Mouse (Mus musculus) embryonic facial prominence, embryonic 14.5 days (tissue): ENCODE results near the gene Mreg. TPM values are rescaled to one million over a fixed set of nuclear protein-coding genes. Genes with fewer than 3 reads are reported as not detected.

Source experiments
- ATAC-seq: fragments of 200-750 bp; cut with Nextera tagmentation; 2 replicates; pipeline ENCODE4 v1.8.0; 2017; ENCODE audit warnings: low read depth, moderate number of reproducible peaks, moderate TSS enrichment
- DNase-seq: peaks from one replicate; pipeline ENCODE4 v3.0.0-alpha.2; 2015; ENCODE audit warnings: low spot score
- H3K27ac ChIP-seq: fragments of 300-500 bp; sonication (generic); replicated peaks from 2 replicates; pipeline ENCODE4 v1.5.1; 2014; ENCODE audit warnings: low read depth, mild to moderate bottlenecking, low read length, moderate library complexity
- H3K27me3 ChIP-seq: fragments of 300-500 bp; sonication (generic); replicated peaks from 2 replicates; pipeline ENCODE4 v1.6.1; 2014; ENCODE audit warnings: low read length; ENCODE audit not compliant: control insufficient read depth, insufficient read depth
- H3K36me3 ChIP-seq: fragments of 300-500 bp; sonication (generic); 2 replicates; pipeline ENCODE4 v1.6.1; 2014; ENCODE audit warnings: low read length, mixed read lengths; ENCODE audit not compliant: control insufficient read depth, insufficient read depth
- H3K4me1 ChIP-seq: fragments of 300-500 bp; sonication (generic); 2 replicates; pipeline ENCODE4 v1.6.1; 2014; ENCODE audit warnings: antibody characterized with exemption, low read length; ENCODE audit not compliant: control insufficient read depth, insufficient read depth
- H3K4me2 ChIP-seq: fragments of 300-500 bp; sonication (generic); 2 replicates; pipeline ENCODE4 v1.6.1; 2014; ENCODE audit warnings: low read depth, mild to moderate bottlenecking, low read length, moderate library complexity, mixed read lengths
- H3K4me3 ChIP-seq: fragments of 300-500 bp; sonication (generic); 2 replicates; pipeline ENCODE4 v1.5.1; 2014; ENCODE audit warnings: low read depth, mild to moderate bottlenecking, low read length
- H3K9ac ChIP-seq: fragments of 300-500 bp; sonication (generic); 2 replicates; pipeline ENCODE4 v1.6.1; 2014; ENCODE audit warnings: low read depth, mild to moderate bottlenecking, low read length, moderate library complexity, mixed read lengths
- H3K9me3 ChIP-seq: fragments of 300-500 bp; sonication (generic); 2 replicates; pipeline ENCODE4 v1.6.1; 2016; ENCODE audit warnings: low read length; ENCODE audit not compliant: control insufficient read depth
- WGBS: fragments of 180-500 bp; shearing (Covaris S2); extraction: QIAGEN DNeasy Blood & Tissue Kit; methylation state at CpG from one replicate; pipeline ENCODE4 v1.1.7; 2014; 5-methylcytosine and 5-hydroxymethylcytosine counted together
- polyA plus RNA-seq: library from polyadenylated mRNA; unstranded; fragments of >200 nt; fragmentation: Nextera tagmentation; extraction: Ambion mirVana; gene quantifications from 2 replicates; pipeline ENCODE4 v1.2.1, GENCODE M21; 2014

The Mreg gene
- polyA plus RNA-seq: 5.9 and 7.6 TPM in 2 replicates

DNA sequence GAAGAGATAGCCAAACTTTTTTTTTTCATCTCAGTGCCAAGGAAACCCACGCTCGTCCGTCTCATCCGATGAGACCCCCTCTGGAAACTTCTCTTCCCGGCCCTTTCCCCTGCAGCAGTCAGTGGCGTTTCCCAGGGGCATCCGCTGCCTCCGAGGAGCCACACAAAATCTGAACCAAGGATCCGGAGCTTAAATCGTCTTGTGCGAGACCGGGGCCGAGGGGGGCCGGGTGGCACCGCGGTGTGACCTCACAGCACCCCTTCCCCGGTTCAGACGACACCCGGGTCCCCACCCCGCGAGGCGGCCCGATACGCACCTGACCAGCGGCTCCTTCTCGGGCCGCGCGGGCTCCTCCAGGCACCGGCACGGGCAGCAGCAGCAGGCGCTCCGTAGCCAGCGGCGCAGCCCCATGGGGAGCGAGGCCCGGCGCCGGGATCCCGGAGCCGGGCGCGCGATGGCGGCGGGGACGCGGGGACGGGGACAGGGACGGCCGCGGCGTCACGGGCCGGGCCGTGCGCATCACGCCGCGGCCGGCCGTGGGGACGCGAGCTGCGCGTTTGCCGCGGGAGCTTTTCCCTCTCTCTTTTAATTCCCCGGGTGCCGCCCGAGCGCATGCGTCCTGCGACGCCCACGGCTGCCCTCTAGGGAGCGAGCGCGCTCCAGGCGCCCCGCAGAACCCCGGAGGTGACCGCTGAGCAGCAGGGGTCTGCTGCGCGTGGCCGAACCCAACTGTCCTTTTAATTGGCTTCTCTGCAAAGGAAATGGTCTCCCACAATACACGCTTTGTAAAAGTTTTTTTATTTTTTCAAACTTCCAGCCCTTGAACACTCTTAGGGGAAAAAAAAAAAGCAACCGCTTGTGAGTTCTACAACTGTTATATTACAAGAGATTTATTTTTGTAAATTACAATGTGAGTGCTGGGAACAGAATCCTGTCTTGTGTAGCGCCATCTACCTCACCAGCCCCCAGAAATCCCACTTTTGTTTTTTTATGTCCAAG lies at the start of gene Mreg:
Gene Mreg (minus strand): TSS at position 607 of the 999 bp plus-strand sequence.
- Histone ChIP-seq H3K4me3 (peak within 1 kb of the TSS; percentile 64), H3K36me3 (no peaks in the 10 kb centered on the region), H3K27ac (no peak within 1 kb of the TSS; the same call in 1 of the 2 replicates), H3K27me3 (peaks cover 6% of the 10 kb centered on the region; the same call in 1 of the 2 replicates), H3K4me2 (peak within 1 kb of the TSS; percentile 98), H3K9ac (peak within 1 kb of the TSS; percentile 71), H3K9me3 (no peaks in the 10 kb centered on the region), H3K4me1 (0 out of 2 replicates have a peak, but pooled peaks cover 3% of the 10 kb centered on the region)
- ATAC-seq (peak; percentile 69), DNase-seq (peak; percentile 72)
- WGBS: under 1% methylated on average over 62 of the region's 89 CpGs

DNA sequence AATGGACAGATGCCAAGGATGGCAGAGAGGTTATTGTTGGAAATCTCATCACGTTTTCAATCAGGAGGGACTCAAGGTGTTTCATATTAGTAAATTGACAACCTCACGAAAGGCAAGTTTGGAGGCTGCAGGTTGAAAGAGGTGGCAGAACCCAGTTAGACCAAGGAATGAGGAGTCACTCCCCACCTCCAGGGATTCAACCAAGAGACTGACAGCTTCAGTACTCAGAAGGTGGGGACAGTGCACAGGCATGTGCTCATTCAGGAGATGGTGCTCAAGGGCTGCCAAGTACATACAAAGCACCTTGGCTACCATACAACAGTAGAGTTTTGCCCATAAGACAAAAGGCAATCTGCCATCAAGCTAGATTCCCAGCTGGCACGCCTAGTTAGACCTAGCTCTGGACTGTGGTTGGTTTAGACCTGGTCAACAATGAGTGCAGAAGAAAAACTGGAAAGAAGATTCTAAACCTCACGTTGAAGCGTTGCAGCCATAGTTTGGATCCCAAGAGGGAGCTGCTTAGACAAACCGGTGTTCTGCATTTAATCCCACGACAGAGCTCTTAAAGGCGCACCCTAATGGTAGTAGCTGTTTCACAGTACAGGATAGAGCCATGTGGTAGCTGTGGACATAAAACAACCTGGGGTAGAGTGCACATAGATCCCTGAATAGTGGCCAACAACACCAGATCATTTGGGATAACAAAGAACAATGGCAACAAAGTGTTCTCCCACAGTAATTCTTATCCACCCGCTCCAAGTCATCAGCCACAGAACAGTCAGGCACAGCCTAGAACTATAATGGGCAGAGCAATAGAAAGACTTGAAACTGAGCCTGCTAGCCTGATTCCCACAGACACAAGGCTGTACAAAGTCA lies 44.5 kb upstream of the Mreg start:
- no peak overlapping the region for H3K9ac ChIP-seq
- no peaks in the 10 kb centered on the region for H3K27me3 ChIP-seq
- WGBS: 75% methylated on average over 9 of the region's 9 CpGs
- 0 out of 2 replicates have a peak, but pooled peaks cover 17% of the 10 kb centered on the region for H3K36me3 ChIP-seq
- ATAC-seq (no peak), DNase-seq (no peak)
- H3K4me1 ChIP-seq: no peaks in the 10 kb centered on the region
- H3K27ac ChIP-seq: peak overlapping the region; percentile 90
- H3K4me2 ChIP-seq: peak overlapping the region; percentile 60
- H3K4me3 ChIP-seq: 0 out of 2 replicates have a peak overlapping the region, but pooled peaks have one; percentile 39
- H3K9me3 ChIP-seq: no peaks in the 10 kb centered on the region

DNA sequence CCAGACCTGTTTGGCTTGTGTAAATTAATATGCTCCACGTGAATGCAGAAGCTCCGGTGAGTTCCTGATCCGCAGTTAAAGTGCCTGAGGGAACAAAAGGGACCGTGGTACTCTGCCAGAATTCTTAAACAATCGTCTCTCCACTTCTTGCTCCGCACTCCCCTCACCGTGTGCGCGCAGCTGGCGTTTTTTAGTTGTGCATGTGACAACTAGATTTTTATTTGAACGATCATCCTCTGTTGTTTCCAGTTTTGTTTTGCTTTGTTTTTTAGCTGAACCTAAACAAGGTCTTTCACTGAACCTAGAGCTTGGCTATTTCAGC lies 43.7 kb upstream of the Mreg start:
- peak overlapping the region; percentile 60 for H3K4me2 ChIP-seq
- no peaks in the 10 kb centered on the region for H3K9me3 ChIP-seq
- DNase-seq (no peak), ATAC-seq (no peak)
- peak overlapping the region; percentile 55; the same call in 1 of the 2 replicates for H3K9ac ChIP-seq
- H3K4me1 ChIP-seq: no peaks in the 10 kb centered on the region
- 0 out of 2 replicates have a peak, but pooled peaks cover 12% of the 10 kb centered on the region for H3K36me3 ChIP-seq
- peak overlapping the region; percentile 90 for H3K27ac ChIP-seq
- peak overlapping the region; percentile 39 for H3K4me3 ChIP-seq
- no peaks in the 10 kb centered on the region for H3K27me3 ChIP-seq
- 33% methylated on average over 11 of the region's 11 CpGs for WGBS

DNA sequence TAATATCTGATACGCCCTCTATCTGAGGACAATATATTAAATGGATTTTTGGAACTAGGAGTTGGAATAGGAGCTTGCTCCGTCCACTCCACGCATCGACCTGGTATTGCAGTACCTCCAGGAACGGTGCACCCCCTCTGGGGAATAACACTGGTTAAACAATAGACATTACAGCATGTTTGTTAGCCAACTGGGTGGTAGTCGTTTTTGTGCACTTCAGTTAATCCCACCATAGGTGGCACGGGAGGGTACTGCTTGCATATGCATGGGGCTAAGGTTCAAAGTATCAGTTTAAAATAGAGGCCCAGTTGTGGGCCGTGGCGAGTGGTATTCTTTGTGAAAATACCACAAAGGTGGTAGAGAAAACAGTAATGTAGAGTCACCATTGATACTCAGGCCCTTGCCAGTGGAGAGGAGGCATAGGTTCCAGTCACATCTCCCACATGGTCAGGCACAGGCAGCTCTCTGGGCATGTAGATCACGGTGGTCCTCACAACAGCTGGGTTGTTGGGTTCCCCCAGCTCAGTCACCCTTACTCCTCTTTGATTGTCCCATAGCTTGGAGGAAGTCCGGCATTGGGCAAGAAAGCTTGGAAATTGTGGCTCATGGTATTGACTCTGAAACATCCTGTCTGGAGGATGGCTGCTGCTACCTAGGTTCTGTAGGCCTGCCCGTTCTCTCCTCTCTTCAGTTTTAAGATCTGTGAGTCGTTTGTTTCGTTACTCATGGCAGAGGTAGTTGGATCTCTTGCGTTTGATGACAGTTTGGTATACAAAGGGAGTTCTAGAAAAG lies 43.2 kb upstream of the Mreg start:
- no peaks in the 10 kb centered on the region for H3K4me1 ChIP-seq
- peak overlapping the region; percentile 55 for H3K9ac ChIP-seq
- peak overlapping the region; percentile 39 for H3K4me3 ChIP-seq
- H3K27me3 ChIP-seq: no peaks in the 10 kb centered on the region
- no peaks in the 10 kb centered on the region for H3K9me3 ChIP-seq
- DNase-seq: peak; percentile 98
- peak; percentile 91 for ATAC-seq
- WGBS: 3% methylated on average over 15 of the region's 15 CpGs
- peak overlapping the region; percentile 60 for H3K4me2 ChIP-seq
- H3K36me3 ChIP-seq: 0 out of 2 replicates have a peak, but pooled peaks cover 8% of the 10 kb centered on the region
- peak overlapping the region; percentile 90 for H3K27ac ChIP-seq

DNA sequence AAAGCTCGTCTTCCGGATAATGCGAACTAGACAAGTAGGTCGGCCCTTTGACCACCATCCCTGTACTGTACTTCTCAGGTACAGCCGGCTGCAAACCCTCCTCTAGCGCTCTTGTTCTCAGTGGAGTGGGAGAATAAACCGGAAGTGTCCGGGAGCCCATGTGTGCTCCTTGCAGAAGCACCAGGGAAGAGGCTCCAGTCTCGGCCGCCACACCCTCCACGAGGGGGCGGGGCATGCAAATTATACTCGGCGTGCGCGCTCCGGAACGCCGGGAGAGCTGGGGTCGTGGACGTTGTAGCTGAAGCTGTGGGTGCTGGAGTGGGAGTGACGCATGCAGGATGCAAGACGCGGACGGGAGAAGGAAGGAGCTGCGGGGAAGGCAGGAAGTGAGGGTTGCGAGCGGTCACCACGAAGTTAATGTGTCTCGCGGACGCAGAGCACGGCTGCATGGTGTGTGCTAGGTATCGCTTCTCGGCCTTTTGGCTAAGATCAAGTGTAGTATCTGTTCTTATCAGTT lies 42.5 kb upstream of the Mreg start:
- H3K36me3 ChIP-seq: 0 out of 2 replicates have a peak, but pooled peaks cover 3% of the 10 kb centered on the region
- H3K27ac ChIP-seq: peak overlapping the region; percentile 90
- no peaks in the 10 kb centered on the region for H3K9me3 ChIP-seq
- ATAC-seq: peak; percentile 90
- no peaks in the 10 kb centered on the region for H3K4me1 ChIP-seq
- H3K4me3 ChIP-seq: peak overlapping the region; percentile 39
- DNase-seq: peak; percentile 95
- under 1% methylated on average over 35 of the region's 35 CpGs for WGBS
- H3K9ac ChIP-seq: peak overlapping the region; percentile 55
- H3K4me2 ChIP-seq: peak overlapping the region; percentile 60
- no peaks in the 10 kb centered on the region for H3K27me3 ChIP-seq

DNA sequence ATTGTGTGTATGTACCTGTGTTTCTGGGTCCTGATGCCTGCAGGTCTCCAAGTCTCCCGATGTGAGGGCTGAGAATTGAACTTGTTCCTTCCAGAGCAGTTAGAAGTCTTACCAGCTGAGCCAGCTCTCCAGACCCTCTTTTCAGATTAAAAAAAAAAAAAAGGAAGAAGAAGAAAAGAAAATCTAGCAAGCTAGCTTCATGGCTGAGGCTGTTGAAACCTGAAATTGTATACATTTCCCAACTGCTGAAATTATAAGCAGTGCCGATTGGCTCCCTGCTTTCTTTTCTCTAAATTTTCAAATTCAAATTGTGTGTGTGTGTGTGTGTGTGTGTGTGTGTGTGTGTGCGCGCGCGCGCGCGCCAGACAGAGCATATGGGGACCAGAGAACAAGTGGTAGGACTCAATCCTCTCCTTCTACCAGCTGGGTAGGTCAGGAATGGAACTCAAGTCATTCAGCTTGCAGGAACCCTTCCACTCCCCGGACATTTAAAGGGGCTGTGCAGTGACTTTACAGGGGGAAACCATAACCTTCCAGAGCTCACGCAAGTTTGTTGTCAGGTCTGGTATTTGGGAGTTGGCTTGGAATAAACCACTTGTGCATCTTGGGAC lies 41.9 kb upstream of the Mreg start:
- Histone ChIP-seq H3K9ac (peak overlapping the region; percentile 55; the same call in 1 of the 2 replicates), H3K9me3 (no peaks in the 10 kb centered on the region), H3K27me3 (no peaks in the 10 kb centered on the region), H3K4me3 (peak overlapping the region; percentile 39), H3K4me2 (peak overlapping the region; percentile 60), H3K36me3 (no peaks in the 10 kb centered on the region), H3K27ac (peak overlapping the region; percentile 90), H3K4me1 (no peaks in the 10 kb centered on the region)
- ATAC-seq: no peak
- DNase-seq: peak; percentile 31
- WGBS: 34% methylated on average over 11 of the region's 11 CpGs

DNA sequence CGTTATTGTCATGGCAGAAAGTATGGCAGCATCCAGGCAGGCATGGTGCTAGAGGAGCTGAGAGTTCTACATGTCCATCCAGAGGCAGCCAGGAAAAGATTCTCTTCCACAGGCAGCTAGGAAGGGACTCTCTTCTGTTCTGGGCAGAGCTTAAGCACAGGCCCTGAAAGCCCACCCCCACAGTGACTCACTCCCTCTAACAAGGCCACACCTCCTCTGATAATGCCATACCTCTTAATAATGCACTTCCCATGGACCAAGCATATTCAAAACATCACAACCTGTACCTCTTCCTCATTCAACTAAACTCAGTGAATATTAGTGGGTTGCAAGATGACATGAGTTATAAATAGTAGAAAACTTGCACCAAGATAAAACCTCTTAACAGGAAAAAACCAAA lies 39.7 kb upstream of the Mreg start:
- no peak overlapping the region for H3K4me3 ChIP-seq
- no peak overlapping the region for H3K9ac ChIP-seq
- WGBS: 78% methylated on average over 1 of the region's 1 CpGs
- no peaks in the 10 kb centered on the region for H3K36me3 ChIP-seq
- no peak overlapping the region for H3K4me2 ChIP-seq
- H3K27me3 ChIP-seq: no peaks in the 10 kb centered on the region
- H3K9me3 ChIP-seq: no peaks in the 10 kb centered on the region
- H3K27ac ChIP-seq: no peak overlapping the region
- H3K4me1 ChIP-seq: no peaks in the 10 kb centered on the region
- DNase-seq (no peak), ATAC-seq (no peak)
